Mouse (Mus musculus): ENCODE data around the gene Acsbg2. TPM values are rescaled to one million over a fixed set of nuclear protein-coding genes. Genes with fewer than 3 reads are reported as not detected.
A peak's percentile ranks its signal among the peaks of the same experiment; 100 is the strongest.
"Not testable (repeated sequence)": the region's sequence is repeated elsewhere in the genome, so short reads cannot be mapped to it uniquely, and the experiment has no call there.

Acsbg2 gene
- not detected in 2 replicates for total RNA-seq (2014; rRNA removed)
- not detected in 2 replicates for polyA plus RNA-seq (2015; fragmentation: Nextera tagmentation; extraction: Ambion mirVana)

DNA sequence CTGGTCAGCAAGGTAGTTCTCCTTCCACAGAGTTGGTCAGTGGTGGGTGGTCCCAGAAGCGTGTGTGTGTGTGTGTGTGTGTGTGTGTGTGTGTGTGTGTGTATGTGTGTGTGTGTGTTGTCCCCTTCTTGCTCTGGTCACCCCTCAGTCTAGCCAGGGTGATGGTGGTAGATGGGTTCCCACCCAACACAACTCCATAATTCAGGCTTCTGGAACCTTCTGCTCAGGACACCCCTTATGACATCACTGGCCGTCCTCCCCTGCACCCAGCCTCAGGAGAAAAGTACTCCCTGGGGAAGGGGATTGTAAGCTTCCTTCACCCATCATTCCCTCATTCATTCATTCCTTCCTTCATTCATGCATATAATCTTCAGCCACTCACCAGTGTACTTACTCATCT is at the start of gene Acsbg2:
TSS of gene Acsbg2 (minus strand) at position 211 of the 400 bp plus-strand sequence.
- Histone ChIP-seq H3K4me3 (ENCODE audit: low read length) (no peak within 1 kb of the TSS), H3K27me3 (ENCODE audit: insufficient read depth, low read length) (no peaks in the 10 kb centered on the region), H3K27ac (no peak within 1 kb of the TSS), H3K4me2 (ENCODE audit: low read depth, low read length) (no peak within 1 kb of the TSS), H3K9ac (replicated peaks; ENCODE audit: low read length) (no peak within 1 kb of the TSS), H3K4me1 (ENCODE audit: insufficient read depth, low read length) (no peaks in the 10 kb centered on the region), H3K9me3 (ENCODE audit: low read length) (no peaks in the 10 kb centered on the region), H3K36me3 (ENCODE audit: insufficient read depth, low read length) (no peaks in the 10 kb centered on the region)
- 82% methylated on average over 2 of the region's 2 CpGs for WGBS
- no peak for ATAC-seq
- no peak for TF ChIP-seq CTCF (IDR thresholded peaks at IDR 0.05; ENCODE audit: low read depth)
- DNase-seq (ENCODE audit: low spot score) = no peak

DNA sequence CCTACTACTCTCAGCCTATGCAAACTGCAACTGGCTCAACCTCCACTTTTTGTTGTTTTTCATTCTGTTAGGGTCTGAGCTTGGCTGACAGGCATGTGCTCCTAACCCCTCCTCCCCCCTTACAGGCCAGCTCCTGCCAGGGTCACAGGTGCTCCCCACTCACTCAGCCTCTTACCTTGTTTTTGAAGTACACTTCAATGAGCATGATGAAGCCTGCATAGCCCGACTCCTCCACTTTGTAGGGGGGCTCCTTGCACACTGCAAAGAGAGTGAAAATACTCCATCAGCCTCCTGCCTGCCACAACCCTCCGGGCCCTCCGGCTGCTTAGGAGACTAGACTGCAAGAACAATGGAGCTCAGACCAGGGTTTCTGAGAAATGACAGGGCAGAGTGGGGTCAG is 45.5 kb upstream of the Acsbg2 start:
- H3K27me3 ChIP-seq (ENCODE audit: insufficient read depth, low read length) = no peaks in the 10 kb centered on the region
- no peaks in the 10 kb centered on the region for H3K4me1 ChIP-seq (ENCODE audit: insufficient read depth, low read length)
- TF ChIP-seq CTCF (IDR thresholded peaks at IDR 0.05; ENCODE audit: low read depth) = no peak
- WGBS = 69% methylated on average over 3 of the region's 3 CpGs
- H3K9ac ChIP-seq (replicated peaks; ENCODE audit: low read length) = no peak overlapping the region
- H3K27ac ChIP-seq = no peak overlapping the region
- H3K9me3 ChIP-seq (ENCODE audit: low read length) = no peaks in the 10 kb centered on the region
- no peak overlapping the region for H3K4me3 ChIP-seq (ENCODE audit: low read length)
- ATAC-seq = no peak
- H3K36me3 ChIP-seq (ENCODE audit: insufficient read depth, low read length) = peaks cover 44% of the 10 kb centered on the region; the same call in 1 of the 2 replicates
- no peak for DNase-seq (ENCODE audit: low spot score)
- no peak overlapping the region for H3K4me2 ChIP-seq (ENCODE audit: low read depth, low read length)

DNA sequence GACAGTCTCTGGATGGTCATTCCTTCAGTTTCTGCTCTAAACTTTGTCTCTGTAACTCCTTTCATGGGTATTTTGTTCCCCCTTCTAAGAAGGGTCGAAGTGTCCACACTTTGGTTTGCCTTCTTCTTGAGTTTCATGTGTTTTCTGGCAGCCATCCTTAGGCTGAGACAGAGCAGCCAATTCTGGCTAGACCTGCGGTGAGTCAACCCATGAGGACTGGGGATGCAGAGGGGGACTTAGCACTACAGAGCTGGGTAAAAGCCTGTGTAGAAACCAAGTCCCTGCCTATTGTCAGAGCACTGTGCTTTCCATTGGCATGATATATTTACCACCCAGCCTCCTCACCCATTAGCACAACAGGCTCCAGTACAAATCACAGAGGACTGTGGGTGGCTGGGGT is 42.9 kb upstream of the Acsbg2 start:
- H3K9me3 ChIP-seq (ENCODE audit: low read length) = no peaks in the 10 kb centered on the region
- no peak for TF ChIP-seq CTCF (IDR thresholded peaks at IDR 0.05; ENCODE audit: low read depth)
- H3K4me2 ChIP-seq (ENCODE audit: low read depth, low read length) = no peak overlapping the region
- peaks cover 39% of the 10 kb centered on the region; the same call in 1 of the 2 replicates for H3K36me3 ChIP-seq (ENCODE audit: insufficient read depth, low read length)
- H3K4me3 ChIP-seq (ENCODE audit: low read length) = no peak overlapping the region
- no peak for ATAC-seq
- no peak for DNase-seq (ENCODE audit: low spot score)
- 95% methylated on average over 2 of the region's 2 CpGs for WGBS
- no peaks in the 10 kb centered on the region for H3K4me1 ChIP-seq (ENCODE audit: insufficient read depth, low read length)
- H3K27me3 ChIP-seq (ENCODE audit: insufficient read depth, low read length) = no peaks in the 10 kb centered on the region
- no peak overlapping the region for H3K9ac ChIP-seq (replicated peaks; ENCODE audit: low read length)
- no peak overlapping the region for H3K27ac ChIP-seq

DNA sequence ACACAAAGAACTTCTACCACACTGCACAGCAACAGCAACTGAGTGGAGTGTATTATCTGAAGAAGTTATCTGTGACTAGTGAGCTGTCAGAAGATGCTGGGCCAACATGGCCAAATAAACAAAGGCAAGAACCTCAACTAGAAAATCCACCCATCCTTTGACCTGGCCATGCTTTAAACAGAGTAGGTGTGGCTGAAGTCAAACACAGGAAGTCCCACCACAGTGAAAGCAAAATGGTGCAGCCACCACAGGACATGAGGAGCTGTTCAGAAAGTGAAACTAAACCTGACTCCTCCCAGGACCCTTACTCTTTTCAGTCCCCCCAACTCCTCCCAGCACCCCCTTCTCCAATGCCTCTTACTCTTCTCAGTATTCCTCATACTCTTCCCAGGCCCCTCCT is 39.2 kb upstream of the Acsbg2 start:
- Histone ChIP-seq H3K4me1 (ENCODE audit: insufficient read depth, low read length) (no peaks in the 10 kb centered on the region), H3K27me3 (ENCODE audit: insufficient read depth, low read length) (no peaks in the 10 kb centered on the region), H3K4me2 (ENCODE audit: low read depth, low read length) (no peak overlapping the region), H3K9me3 (ENCODE audit: low read length) (no peaks in the 10 kb centered on the region), H3K36me3 (ENCODE audit: insufficient read depth, low read length) (peaks cover 25% of the 10 kb centered on the region; the same call in 1 of the 2 replicates), H3K4me3 (ENCODE audit: low read length) (no peak overlapping the region), H3K9ac (replicated peaks; ENCODE audit: low read length) (no peak overlapping the region), H3K27ac (no peak overlapping the region)
- TF ChIP-seq CTCF (IDR thresholded peaks at IDR 0.05; ENCODE audit: low read depth) = no peak
- no peak for DNase-seq (ENCODE audit: low spot score)
- no peak for ATAC-seq

DNA sequence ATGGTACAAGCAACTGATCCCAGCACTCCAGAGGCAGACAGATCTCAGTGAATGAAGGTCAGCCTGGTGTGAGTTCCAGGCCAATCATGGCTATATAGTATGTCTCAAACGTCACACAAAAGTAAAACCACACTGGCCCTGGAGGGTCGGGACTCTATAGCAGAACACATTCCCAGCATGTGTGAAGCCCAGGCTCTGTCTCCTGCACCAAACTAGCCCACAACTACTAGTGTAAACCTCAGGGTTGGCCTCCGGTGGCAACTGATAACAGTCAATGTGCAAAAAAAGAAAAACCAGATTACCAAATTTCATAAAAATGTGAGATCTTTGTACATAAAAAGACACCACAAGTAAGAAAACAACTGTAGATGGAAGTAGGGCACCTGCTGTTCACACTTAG is 38.8 kb upstream of the Acsbg2 start:
- no peak overlapping the region for H3K4me2 ChIP-seq (ENCODE audit: low read depth, low read length)
- no peaks in the 10 kb centered on the region for H3K27me3 ChIP-seq (ENCODE audit: insufficient read depth, low read length)
- ATAC-seq (no peak), DNase-seq (ENCODE audit: low spot score) (no peak)
- H3K36me3 ChIP-seq (ENCODE audit: insufficient read depth, low read length) = peaks cover 24% of the 10 kb centered on the region; the same call in 1 of the 2 replicates
- no peak for TF ChIP-seq CTCF (IDR thresholded peaks at IDR 0.05; ENCODE audit: low read depth)
- no peak overlapping the region for H3K27ac ChIP-seq
- 0 out of 2 replicates have a peak, but pooled peaks cover 4% of the 10 kb centered on the region for H3K4me1 ChIP-seq (ENCODE audit: insufficient read depth, low read length)
- no peak overlapping the region for H3K9ac ChIP-seq (replicated peaks; ENCODE audit: low read length)
- 94% methylated on average over 3 of the region's 3 CpGs for WGBS
- no peak overlapping the region for H3K4me3 ChIP-seq (ENCODE audit: low read length)
- no peaks in the 10 kb centered on the region for H3K9me3 ChIP-seq (ENCODE audit: low read length)

DNA sequence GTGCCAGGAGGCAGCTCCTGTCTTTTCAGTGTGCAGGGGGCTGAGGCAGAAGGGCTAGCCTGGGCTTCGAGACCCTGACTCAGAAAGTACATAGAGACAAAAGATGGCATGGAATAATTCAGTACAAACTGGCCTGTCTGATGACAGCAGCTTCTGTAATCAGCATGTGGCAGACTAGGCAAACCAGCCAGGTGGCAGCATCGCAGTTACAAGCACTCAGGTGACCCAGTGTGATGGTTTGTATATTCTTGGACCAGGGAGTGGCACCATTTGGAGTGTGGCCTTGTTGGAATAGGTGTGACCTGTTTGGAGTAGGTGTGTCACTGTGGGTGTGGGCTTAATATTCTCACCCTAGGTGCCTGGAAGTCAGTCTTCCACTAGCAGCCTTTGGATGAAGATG is 35.5 kb upstream of the Acsbg2 start:
- 59% methylated on average over 2 of the region's 2 CpGs for WGBS
- not testable (repeated sequence) for H3K27ac ChIP-seq; H3K4me1 ChIP-seq (ENCODE audit: insufficient read depth, low read length); DNase-seq (ENCODE audit: low spot score); H3K9ac ChIP-seq (replicated peaks; ENCODE audit: low read length); H3K36me3 ChIP-seq (ENCODE audit: insufficient read depth, low read length); H3K9me3 ChIP-seq (ENCODE audit: low read length); H3K4me2 ChIP-seq (ENCODE audit: low read depth, low read length); H3K27me3 ChIP-seq (ENCODE audit: insufficient read depth, low read length); ATAC-seq; H3K4me3 ChIP-seq (ENCODE audit: low read length)

DNA sequence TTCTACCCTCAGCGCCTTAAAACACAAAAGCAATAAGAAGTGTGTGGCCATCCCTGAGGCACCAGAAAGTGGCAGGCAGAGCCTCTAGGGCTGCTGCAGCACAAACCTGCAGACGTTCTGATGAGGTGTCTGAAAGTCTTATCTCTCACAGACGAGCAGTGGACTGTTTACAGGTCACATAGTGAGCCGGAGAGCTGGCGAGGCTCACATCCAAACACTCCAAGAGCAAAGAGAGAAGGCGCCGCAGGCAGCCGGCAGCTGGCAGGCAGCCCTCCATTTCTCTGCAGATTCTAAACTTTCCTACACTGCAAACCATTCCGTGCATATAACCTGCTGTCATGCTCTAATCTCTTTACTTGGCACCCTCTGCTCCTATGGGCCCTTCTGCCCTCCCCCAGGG is 33.6 kb upstream of the Acsbg2 start:
- TF ChIP-seq CTCF (IDR thresholded peaks at IDR 0.05; ENCODE audit: low read depth) = no peak
- Histone ChIP-seq H3K9ac (replicated peaks; ENCODE audit: low read length) (no peak overlapping the region), H3K27ac (0 out of 2 replicates have a peak overlapping the region, but pooled peaks have one; percentile 7), H3K4me1 (ENCODE audit: insufficient read depth, low read length) (0 out of 2 replicates have a peak, but pooled peaks cover 7% of the 10 kb centered on the region), H3K9me3 (ENCODE audit: low read length) (no peaks in the 10 kb centered on the region), H3K4me3 (ENCODE audit: low read length) (no peak overlapping the region), H3K27me3 (ENCODE audit: insufficient read depth, low read length) (no peaks in the 10 kb centered on the region), H3K4me2 (ENCODE audit: low read depth, low read length) (no peak overlapping the region), H3K36me3 (ENCODE audit: insufficient read depth, low read length) (peaks cover 14% of the 10 kb centered on the region; the same call in 1 of the 2 replicates)
- DNase-seq (ENCODE audit: low spot score) (no peak), ATAC-seq (no peak)
- WGBS = 40% methylated on average over 9 of the region's 9 CpGs

All from hindbrain, postnatal 0 days (tissue).